Mouse (Mus musculus): ENCODE measurements at regions not wholly inside any gene's neighbourhood (a gene's known extent, or its start where the extent isn't known, plus 50 kb on each side); places are given as distances from the start of the nearest gene placed in this dataset.

DNA sequence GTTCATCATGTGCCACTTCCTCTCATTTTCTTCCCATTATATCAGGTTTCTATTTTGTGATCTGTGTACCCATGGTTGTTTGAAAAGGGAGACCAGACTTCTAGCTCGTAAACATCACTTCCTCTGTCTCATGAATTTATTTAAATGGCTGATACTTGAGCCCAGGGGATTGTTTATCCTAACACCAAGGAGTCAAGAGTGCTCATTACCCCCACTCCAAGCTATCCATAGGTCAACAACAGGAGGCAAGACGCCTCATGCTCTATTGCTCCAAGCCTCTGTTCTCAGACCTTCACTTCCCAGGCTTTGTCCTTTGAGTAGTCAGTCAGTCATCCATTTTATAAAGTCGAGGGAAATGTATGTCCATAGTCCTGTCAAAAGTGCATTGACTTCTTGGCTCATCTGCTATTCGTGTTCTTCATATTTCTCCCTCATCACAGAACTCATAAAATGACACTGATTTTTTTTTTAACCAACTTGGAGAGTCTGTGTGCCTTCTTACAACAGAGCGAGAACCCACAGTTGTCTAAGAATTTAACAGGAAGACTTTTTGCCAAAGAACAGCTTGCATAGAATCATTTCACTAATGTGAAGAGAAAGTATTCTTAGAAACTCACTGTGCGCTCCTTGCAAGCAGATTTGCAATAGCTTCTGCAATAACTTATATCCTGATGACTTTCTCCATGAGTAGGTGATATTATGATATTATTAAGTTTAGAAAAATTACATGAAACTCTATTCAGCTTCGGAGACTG is 231.8 kb downstream of the Bmp2 start:
- TF ChIP-seq CTCF (IDR thresholded peaks at IDR 0.05; ENCODE audit: control insufficient read depth, insufficient read depth, insufficient read length): no peak
- no peak for TF ChIP-seq MYOD1 (IDR thresholded peaks at IDR 0.05; ENCODE audit: control insufficient read depth, insufficient read length, low read depth)
- no peak for TF ChIP-seq CEBPB (IDR thresholded peaks at IDR 0.05; ENCODE audit: low read depth)
- TF ChIP-seq USF1 (IDR thresholded peaks at IDR 0.05; ENCODE audit: low read depth): no peak
- no peak for TF ChIP-seq MAX (IDR thresholded peaks at IDR 0.05)
- TF ChIP-seq MYOG (IDR thresholded peaks at IDR 0.05; ENCODE audit: control insufficient read depth, extremely low read depth, insufficient read length): no peak
- TF ChIP-seq FOSL1 (IDR thresholded peaks at IDR 0.05; ENCODE audit: insufficient read depth, low read length, poor library complexity, severe bottlenecking): no peak

Measured in C2C12 (cell line).